Mouse (Mus musculus): ENCODE measurements around the gene Ndel1.

Gene Ndel1

DNA sequence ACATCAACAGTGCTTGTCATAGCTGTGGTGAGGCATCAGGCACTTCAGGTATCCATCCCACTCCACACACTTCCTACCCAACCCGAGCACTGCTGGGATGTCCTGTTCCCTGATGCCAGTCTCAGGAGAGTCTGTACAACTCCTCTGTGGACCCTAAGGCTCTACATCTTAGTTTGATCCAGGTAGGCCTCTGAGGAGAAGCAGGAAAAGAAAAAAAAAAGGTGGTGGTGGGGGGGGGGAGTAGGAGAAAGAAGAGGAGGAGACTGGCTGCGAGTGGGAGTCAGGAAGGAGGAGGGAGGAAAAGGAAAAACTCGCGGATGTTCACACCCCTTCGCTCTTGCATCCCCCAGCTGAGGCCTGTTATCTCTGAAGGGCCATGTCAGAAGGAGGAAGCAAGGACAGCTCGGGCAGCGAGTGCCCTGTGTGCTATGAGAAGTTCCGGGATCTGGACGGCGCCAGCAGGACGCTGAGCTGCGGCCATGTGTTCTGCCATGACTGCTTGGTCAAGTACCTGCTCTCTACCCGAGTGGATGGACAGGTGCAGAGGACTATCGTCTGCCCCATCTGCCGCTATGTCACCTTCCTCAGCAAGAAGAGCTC lies 20.7 kb upstream of the Ndel1 start:
- no peak for DNase-seq (ENCODE audit: extremely low spot score)

DNA sequence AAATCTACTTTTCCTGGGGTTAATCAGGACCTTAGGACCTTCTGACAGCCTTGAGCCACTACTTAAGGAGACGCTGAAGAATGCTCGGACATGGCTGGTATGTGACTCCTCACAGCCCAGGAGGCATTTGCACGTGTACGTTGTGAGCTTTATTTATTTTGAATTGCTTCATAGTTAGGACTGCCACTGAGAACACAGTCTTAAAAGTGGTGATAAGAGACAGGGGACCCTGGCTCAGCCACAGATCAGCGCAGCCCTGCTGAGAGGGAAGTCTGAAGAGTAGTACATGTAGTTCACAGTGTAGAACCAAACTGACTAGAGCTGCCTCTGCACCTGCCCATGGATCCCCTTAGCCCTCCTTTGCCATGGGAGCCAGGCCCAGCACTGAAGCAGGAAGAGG lies 20.2 kb upstream of the Ndel1 start:
- DNase-seq (ENCODE audit: extremely low spot score), result no peak

DNA sequence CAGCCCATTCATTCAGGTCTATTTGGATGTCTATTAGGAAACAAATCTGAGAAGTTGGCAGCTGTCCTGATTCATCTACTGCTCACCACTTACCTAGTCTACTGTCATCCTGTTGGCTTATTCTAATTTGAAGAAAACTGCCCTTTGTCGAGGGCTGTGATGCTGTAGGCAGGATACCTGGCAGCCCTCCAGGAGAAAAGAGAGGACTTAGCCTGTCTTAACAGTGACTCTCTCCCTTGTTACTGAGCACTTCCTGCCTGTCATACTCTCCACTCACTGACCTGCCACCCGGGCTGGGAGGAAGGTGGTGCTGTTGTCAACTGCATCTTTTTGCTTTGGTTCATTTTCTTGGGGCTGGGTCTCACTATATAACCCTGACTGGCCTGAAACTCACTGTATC lies 19.0 kb upstream of the Ndel1 start:
- no peak for DNase-seq (ENCODE audit: extremely low spot score)

DNA sequence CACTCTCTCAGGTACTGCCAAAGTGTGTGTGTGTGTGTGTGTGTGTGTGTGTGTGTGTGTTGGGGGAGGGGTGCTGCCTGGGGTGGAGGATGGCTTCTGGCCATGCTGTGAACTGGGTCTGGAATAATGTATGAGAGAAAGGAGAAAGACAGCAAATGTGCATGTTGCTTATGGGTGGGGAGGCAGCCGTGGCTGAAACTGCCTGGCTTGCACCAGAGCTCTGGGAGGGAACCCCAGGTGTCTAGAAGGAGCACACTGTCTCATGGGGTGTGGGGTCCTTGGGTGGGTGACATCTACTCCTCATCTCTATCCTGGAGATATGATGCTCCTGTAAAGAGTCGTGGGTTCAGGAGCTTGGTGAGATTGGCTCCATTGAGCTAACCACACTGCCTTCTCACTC lies 17.0 kb upstream of the Ndel1 start:
- no peak for DNase-seq (ENCODE audit: extremely low spot score)

DNA sequence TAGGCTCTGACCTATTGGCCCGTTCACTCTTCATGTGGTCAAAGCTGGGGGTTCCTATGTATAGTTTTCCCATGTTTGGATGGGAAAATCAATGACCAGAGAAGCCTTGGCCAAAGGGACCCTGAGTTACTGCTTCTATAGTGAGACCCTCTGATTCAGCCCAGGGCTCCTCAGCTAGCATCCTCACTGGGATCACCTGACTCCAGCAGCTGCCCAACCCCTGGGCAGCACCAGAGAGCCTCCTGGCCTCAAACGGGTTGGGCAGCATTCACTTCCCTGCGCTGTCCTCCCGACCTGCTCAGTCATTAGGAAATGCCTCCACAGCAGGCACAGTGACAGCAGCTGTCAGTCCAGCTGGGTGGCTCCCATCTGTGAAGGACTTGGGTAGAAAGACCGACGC lies 16.6 kb upstream of the Ndel1 start, which contains the start of gene Rnf222:
Rnf222 (plus strand) TSS at position 301 of the 400 bp plus-strand sequence.
- DNase-seq (ENCODE audit: extremely low spot score), result no peak

DNA sequence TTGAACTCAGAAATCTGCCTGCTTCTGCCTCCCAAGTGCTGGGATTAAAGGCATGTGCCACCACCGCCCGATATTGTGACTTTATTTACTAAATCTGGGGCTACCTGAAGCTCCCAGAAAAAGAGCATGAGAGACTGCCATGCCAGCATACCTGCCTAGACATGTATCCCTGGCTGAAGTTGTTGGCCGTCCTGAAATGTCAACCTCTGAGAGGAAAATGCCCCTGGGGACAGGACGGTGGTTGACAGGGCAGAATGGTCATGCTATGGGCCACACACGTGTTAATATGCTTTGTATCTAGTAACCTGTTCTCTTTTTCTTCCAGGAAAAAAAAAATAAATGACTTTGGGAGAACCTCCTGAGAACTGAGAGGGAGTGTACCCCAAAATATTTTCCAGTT lies 14.4 kb upstream of the Ndel1 start:
- DNase-seq (ENCODE audit: extremely low spot score), result no peak

DNA sequence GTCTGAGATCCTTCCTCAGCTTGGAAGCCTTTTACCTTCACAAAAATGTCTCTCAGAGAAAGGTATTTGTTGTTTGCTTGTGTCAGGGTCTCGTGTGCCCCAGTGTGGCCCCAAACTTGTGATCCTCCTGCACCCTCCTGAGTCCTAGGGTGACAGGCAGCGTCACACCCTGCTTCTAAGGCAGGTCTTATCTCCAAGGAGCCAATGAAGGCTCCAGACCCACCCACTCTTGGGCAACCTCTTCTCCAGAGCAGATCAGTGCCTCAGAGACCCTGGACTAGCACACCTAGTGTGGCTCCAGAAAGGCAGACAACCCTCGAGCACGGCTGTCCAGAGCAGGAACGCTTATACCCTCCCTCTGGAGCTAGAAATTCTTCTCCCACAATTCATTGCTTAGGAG lies 12.7 kb upstream of the Ndel1 start:
- DNase-seq (ENCODE audit: extremely low spot score), result no peak

DNA sequence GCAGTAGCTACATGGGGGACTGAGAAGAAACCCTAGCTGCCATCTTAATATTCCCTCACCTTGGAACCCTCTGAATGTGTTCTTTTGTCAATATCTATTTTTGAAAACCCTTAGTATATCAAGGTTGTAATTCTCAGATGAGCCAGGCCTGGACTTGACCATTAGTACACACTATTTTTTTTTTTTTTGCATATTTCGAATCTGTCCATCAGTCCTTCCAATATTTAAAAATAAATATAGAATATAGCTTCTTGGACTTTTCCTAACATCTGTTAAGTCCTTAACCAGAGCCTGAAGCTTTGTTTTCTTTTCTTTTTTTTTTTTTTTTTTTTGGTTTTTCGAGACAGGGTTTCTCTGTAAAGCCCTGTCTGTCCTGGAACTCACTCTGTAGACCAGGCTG lies 12.2 kb upstream of the Ndel1 start:
- no peak for DNase-seq (ENCODE audit: extremely low spot score)

DNA sequence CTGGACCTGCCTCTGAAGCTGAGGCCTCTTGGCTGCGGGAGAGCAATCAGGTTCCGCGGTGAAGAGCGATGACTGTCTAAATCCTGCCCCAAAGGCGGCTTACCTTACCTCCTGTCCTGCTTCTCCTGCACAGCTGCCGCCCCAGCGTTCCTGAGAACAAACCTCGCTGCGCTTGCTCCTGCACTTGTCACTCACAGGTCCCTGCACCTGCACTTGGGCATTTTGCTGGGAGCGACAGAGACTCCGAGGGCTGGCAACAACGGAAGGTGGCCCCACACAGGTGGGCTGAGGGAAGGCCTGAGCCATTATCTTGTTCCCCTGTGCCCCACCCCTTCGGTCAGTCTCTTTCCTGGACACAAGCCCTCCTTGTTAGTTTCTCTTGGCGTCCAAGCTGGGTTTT lies 10.4 kb upstream of the Ndel1 start:
- DNase-seq (ENCODE audit: extremely low spot score), result no peak

DNA sequence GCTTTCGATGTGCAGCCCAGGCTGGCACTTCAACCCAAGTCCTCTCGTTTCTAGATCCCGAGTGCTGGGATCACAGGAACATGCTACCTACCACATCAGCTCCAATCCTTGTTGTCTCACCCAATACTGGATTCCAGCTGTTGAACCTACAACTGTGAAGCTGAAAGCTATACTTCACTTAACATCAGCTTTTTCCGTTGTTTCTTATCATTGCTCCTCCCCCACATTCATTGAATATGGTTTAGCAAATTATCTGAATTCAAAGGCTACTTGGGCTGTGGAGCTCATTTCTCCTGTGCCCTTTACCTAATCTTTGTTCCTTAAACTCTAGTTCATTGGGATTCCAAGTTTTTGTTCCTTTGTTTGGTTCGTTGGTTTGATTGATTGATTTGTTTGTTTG lies 7.2 kb upstream of the Ndel1 start:
- DNase-seq (ENCODE audit: extremely low spot score), result no peak

DNA sequence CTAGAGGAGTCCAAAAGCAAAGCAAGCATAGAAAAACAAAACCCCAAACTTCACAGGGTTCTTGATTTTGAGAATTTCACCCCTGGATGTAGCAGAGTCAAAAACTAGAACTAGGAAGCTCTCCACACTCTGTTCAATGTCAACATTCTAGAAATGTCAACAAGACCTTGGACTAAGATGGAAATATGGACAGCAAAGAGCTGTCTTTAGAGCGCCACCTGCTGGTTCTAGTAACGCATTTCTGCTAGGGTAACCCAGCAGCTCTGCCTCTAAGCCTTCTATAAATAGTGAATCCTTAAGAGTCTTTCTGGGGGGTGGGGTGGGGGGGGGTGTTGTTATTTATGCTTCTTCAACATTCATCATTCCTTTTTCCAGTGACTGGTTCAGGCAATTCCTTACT lies 3.2 kb upstream of the Ndel1 start:
- peak; percentile 50 for DNase-seq (ENCODE audit: extremely low spot score)

DNA sequence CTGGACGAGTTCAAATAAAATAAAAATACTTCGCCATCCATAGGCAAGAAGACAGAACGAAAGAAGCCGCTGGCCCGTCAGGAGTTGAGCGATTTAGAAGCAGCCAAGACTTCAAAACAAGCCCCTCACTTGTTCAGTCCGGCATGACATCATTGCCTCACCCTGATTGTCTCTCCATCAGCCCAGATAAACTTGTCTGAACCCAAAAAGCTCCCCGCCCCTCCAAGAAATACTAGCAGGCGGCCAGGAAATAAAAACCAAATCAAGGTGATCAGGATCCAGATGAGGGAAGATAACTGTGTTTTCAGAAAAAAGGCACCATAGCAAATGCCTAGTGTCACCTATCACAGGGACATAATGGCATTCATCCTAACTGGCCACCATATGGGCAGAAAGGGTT lies 381 bp downstream of the Ndel1 start:
- DNase-seq (ENCODE audit: extremely low spot score), result no peak

DNA sequence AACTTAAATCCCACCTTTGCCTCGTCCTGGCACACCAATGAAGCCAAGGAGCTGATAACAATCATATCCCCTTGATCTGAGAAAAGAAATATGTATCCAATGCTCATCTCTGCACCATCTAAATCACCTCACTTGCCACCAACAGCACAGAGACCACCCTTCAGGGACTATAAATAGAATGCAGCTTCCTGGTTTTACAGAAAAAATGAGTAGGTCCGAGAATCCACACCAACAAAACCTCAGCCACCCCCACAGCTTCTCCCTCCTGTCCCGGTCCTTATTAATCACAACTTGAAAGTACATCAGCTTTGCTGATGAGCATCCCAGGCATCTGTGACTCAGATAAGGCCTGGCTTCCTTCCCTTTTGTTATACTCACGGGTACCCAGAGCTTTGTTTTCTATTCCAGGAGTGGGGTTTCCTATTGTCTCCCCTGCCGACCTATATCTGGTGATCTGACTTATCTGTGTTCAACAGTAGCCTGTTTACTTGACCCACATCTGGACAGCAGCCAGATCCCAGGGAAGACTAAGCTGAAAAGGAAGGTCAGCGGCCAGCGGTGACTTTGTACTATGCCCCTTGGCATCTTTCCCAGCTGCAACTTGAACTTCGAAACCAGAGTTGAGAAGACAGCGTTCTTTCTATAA lies 7.0 kb downstream of the Ndel1 start:
- no peak for DNase-seq (ENCODE audit: extremely low spot score)

DNA sequence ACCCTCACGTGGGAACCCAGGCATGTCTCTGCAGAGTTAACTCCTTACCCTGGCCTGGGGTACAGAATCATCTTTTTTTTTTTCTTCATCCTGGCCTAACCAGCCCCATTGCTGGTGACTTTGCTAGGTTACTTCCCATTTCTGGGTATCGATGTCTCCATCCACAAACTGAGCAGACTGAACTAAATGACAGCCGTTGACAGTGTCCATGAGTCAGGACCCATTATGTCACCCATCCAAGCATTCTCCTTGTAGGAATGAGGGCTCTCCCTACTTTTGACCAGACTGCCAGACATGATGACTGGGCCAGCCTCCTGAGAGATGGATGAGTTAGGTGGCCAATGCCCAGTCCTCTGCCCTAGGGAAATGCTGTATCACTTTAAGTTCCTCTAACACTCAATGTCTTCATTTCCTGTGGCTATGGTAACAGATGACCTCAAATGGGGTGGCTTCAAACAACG lies 8.0 kb downstream of the Ndel1 start:
- DNase-seq (ENCODE audit: extremely low spot score), result no peak

DNA sequence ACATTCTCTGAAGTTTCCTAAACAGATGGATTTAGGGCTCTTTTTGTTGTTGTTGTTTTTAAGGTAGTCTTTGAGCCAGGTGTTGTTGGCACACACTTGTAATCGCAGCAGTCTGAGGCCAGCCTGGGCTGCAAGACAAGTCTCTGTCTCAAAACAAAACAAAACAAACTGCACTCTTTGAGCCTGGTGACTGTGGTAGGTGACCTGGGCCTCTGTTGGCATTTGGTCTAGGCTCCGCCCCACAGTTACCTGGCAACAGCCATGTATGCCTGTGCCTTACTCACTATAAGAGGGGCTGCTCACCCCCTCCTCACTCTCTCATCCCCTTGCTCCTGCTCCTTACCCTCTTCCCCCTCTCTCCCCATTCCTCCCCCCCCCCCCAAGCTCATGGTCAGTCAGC lies 9.4 kb downstream of the Ndel1 start:
- no peak for DNase-seq (ENCODE audit: extremely low spot score)

DNA sequence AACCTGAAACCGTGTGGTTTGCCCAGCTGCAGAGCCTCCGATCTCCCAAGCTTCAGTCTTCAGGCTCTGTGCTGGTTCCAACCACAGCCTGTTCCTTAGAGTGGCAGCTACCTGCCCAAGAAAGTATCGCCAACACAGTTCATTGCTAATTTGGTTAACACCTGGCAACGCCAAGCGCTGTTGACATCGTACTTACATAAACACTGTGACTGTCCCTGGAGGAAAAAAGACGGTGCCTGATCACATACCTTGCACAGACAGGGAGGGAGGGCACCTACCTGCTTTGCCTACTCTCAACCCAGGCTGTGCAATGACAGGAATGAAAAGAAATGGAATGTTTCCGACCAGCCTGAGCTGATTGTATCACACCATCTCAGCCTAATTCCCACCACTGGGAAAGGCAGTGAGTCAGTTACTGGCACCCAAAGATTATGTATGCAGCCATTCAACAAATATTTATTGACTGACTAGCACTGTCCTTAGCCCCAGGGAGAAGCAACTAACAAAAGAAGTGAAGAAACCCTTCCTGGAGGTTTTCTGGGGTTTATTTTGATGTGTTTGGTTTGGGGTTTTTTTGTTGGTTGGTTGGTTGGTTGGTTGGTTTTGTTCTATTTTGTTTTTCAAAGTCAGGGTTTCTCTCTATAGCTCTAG lies 11.6 kb downstream of the Ndel1 start:
- DNase-seq (ENCODE audit: extremely low spot score), result no peak

DNA sequence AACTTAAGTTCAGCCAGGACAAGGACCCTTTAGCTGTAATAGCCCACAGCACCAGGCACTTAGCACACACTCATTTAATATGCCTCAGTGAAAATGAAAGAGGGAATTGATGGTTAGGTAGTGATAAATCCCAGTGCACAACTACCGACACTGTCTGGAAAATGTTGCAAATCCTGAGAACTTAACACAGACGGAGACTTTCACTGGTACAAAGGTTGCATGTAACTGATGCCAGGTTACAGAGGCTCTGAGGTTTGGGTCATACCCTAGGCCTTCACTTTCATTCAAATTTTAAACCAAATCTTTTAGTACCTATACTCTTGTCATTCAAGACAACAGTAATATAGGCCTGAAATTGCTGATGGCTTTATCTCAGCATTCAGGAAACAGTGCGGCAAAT lies 14.3 kb downstream of the Ndel1 start:
- no peak for DNase-seq (ENCODE audit: extremely low spot score)

DNA sequence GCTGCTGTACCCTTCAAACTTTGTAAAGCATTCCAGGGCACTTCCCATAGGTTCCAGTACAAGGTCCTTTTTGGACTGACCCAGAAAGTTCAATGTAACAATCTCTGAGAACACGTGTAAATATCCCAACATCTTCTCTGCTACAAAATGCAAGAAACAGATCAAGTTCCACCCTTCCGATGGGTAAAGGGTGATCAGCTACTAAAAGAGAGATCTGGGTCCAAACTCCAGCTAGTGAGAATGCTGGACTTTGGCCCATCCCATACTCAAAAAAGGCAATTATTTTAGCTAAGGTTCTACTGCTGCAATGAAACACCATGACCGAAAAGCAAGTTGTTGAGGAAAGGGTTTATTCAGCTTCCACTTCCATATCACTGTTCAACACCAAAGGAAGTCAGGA lies 17.0 kb downstream of the Ndel1 start:
- no peak for DNase-seq (ENCODE audit: extremely low spot score)

DNA sequence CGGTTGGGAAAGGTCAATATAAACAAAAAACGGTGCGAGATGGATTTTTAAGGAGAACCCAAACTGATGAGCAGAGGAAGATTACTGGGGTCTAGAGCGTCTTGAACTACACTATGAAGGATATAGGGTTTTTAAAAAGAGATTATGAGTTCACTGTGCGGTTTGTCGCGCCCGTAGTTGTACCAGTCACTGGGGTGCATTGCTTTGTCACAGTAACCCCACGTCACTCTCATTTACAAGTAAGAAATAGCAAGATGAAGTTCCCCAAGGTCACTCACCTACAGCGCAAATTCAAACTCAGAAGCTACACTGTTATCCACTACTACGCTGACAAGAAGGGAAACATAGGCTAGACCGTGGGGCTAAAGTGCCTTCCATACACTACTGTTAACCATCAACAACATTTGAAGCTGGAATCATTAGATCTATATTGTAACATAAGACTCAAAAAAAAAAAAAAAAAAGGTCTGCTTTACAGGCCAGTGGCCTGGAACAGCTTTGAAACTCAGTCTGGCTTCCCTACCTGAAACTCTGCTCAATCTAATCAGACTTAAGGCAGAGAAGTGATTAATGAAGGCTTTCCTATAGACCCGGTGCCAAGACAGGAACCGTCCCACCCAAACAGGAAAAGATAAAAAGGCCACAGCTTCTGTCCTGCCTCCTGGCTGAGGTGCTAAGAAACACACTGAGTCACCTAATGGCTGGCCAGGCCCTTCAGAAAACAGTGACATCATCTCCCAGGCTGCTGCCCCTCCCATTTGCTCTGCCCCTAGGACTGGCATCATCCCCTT lies 17.9 kb downstream of the Ndel1 start:
- no peak for DNase-seq (ENCODE audit: extremely low spot score)

DNA sequence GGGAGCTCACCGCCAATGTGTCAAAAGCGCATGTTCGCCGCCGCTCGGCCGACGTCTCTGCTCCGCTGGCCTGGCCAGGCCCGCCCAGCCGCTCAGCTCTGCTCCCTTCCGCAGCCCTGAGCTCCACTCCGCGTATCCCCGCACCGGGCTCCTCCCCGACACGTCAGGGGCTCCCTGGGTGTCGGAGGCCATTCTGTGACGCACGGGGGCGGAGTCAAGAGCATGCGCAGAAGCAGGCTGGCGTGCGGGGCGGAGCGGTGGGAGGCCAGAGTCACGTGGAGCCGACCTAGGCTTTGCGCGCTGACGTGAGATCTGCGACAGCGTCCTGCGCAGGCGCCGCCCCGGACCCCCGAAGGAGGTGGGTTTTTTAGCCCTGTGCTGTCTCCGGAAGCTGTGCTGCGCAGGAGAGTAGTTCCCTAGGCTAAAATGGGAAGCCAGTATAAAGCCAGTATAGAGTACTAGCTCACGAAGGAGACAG lies 18.7 kb downstream of the Ndel1 start:
- peak; percentile 100 for DNase-seq (ENCODE audit: extremely low spot score)

DNA sequence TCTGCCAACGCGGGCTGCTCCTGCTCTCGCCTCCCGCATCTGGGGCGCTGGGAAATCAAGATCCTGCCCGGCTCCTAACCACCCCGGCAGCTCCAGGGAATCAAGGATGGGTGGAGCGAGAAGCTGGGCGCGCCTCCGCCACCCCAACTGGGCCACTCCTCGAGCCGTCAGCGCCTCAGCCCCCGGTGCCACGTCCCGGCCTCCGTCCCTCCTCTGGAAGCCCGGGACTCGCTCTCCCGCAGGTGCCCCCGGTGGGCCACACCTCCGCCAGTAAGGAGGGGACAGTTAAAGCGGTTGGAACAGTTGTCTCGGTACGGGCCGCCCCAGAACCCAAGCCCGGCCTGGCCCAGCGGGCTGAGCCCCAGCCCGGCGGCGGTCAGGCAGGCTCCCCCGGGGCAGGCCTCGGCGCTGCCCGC lies 19.2 kb downstream of the Ndel1 start:
- DNase-seq (ENCODE audit: extremely low spot score), result no peak
